Comparison of ENCODE assay signal across 13 mouse cellular contexts in the genomic region with DNA sequence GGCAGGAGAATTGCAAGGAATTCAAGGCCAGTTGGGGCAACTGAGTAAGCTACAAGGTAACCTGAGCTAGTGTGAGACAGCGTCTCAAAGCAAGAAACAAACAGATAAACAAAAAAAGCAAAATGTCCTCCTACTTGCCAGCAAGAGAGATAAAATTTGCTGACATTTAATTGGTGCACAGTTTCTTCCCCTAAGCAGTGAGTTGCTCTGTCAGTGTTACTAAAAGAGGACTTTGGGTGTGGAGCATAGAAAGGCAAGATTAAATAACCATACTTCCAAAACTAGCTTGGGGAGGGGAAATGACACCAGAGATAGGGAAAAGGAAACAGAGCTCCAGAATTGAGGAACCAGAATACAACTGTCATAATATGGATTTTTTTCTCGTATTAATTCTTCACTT. TPM values are rescaled to one million over a fixed set of nuclear protein-coding genes. Genes with fewer than 3 reads are reported as not detected.
DNase-seq lines count a peak whose midpoint lies in the region; ATAC-seq and TF ChIP-seq lines count a peak whose summit lies in the region.
"Had no signal": no experiment of that assay in that cellular context is flagged by ENCODE, and none has a peak within 500 bp of the region (broad histone marks: within the 10 kb centered on the region; RNA-seq: fewer than 3 reads in every experiment).

No protein-coding gene starts in this region.

- H3K36me3 ChIP-seq in heart, embryonic 14.5 days (ENCODE audit: control insufficient read depth, insufficient read depth, low read length), result peaks cover 9% of the 10 kb centered on the region; the same call in 1 of the 2 replicates
- no peaks in the 10 kb centered on the region for H3K36me3 ChIP-seq in lung, postnatal 0 days (ENCODE audit: insufficient read depth, low read length)
- peaks cover 20% of the 10 kb centered on the region for H3K36me3 ChIP-seq in liver, embryonic 12.5 days
- H3K36me3 ChIP-seq in stomach, embryonic 16.5 days (ENCODE audit: control insufficient read depth, insufficient read depth, low read length), result no peaks in the 10 kb centered on the region
- H3K36me3 ChIP-seq in forebrain, embryonic 14.5 days (ENCODE audit: control insufficient read depth, insufficient read depth, low read length), result no peaks in the 10 kb centered on the region
- H3K36me3 ChIP-seq: forebrain, embryonic 15.5 days; hindbrain, embryonic 15.5 days had no signal

- no peak for TF ChIP-seq CTCF in lung, postnatal 0 days (IDR thresholded peaks at IDR 0.05)

- WGBS in heart, embryonic 14.5 days, result 50% methylated on average over 2 of the region's 2 CpGs
- WGBS in lung, postnatal 0 days, result 36% methylated on average over 2 of the region's 2 CpGs
- 20% methylated on average over 2 of the region's 2 CpGs for WGBS in liver, embryonic 12.5 days (ENCODE audit: insufficient replicate concordance)
- WGBS in stomach, embryonic 16.5 days, result 56% methylated on average over 2 of the region's 2 CpGs
- WGBS in forebrain, embryonic 14.5 days, result 73% methylated on average over 2 of the region's 2 CpGs

- DNase-seq in heart, postnatal 10 days, result no peak
- no peak for DNase-seq in lung, postnatal 0 days (ENCODE audit: low spot score)
- DNase-seq in lung, postnatal 25 days (ENCODE audit: low spot score), result no peak
- DNase-seq in frontal cortex, postnatal 14 days (ENCODE audit: low spot score in 2 of 2), result no peak
- DNase-seq in forebrain, embryonic 14.5 days (ENCODE audit: low spot score), result no peak
- DNase-seq: cerebellum, adult 9-10 months; midbrain, embryonic 14.5 days had no signal

- H3K27me3 ChIP-seq in heart, embryonic 14.5 days (ENCODE audit: control insufficient read depth, insufficient read depth, low read length), result no peaks in the 10 kb centered on the region
- no peaks in the 10 kb centered on the region for H3K27me3 ChIP-seq in lung, postnatal 0 days (replicated peaks; ENCODE audit: insufficient read depth, low read length)
- no peaks in the 10 kb centered on the region for H3K27me3 ChIP-seq in liver, embryonic 12.5 days (replicated peaks)
- H3K27me3 ChIP-seq in stomach, embryonic 16.5 days (ENCODE audit: control insufficient read depth, insufficient read depth, low read length), result no peaks in the 10 kb centered on the region
- H3K27me3 ChIP-seq in forebrain, embryonic 14.5 days (replicated peaks; ENCODE audit: control insufficient read depth, insufficient read depth, low read length), result no peaks in the 10 kb centered on the region
- H3K27me3 ChIP-seq: forebrain, embryonic 15.5 days; hindbrain, embryonic 15.5 days had no signal

- no peak for TF ChIP-seq EP300 in lung, postnatal 0 days (IDR thresholded peaks at IDR 0.05)

- no peak for ATAC-seq in heart, embryonic 14.5 days (ENCODE audit: insufficient number of reproducible peaks, insufficient read depth, low FRiP score, low read depth)
- ATAC-seq in lung, postnatal 0 days, result no peak
- peak; percentile 16; the same call in 1 of the 2 replicates for ATAC-seq in liver, embryonic 12.5 days
- ATAC-seq in stomach, embryonic 16.5 days (ENCODE audit: insufficient read depth, low FRiP score), result no peak
- ATAC-seq in forebrain, embryonic 14.5 days, result no peak
- ATAC-seq: activated CD4-positive, CD25-positive, alpha-beta regulatory T cell, adult 4 months; forebrain, embryonic 15.5 days had no signal

- H3K9ac ChIP-seq in heart, embryonic 14.5 days (ENCODE audit: low read length), result no peak overlapping the region
- no peak overlapping the region for H3K9ac ChIP-seq in lung, postnatal 0 days (replicated peaks; ENCODE audit: low read depth)
- peak overlapping the region; percentile 79 for H3K9ac ChIP-seq in liver, embryonic 12.5 days
- H3K9ac ChIP-seq in stomach, embryonic 16.5 days (ENCODE audit: low read length), result no peak overlapping the region
- no peak overlapping the region for H3K9ac ChIP-seq in forebrain, embryonic 14.5 days (ENCODE audit: low read length)

- H3K4me1 ChIP-seq in heart, embryonic 14.5 days (ENCODE audit: control insufficient read depth in 2 of 2, insufficient read depth in 2 of 2, low read length in 2 of 2), result no peaks in the 10 kb centered on the region
- H3K4me1 ChIP-seq in lung, postnatal 0 days (ENCODE audit: insufficient read depth, low read depth, low read length), result no peaks in the 10 kb centered on the region
- peaks cover 23% of the 10 kb centered on the region for H3K4me1 ChIP-seq in liver, embryonic 12.5 days
- 0 out of 2 replicates have a peak, but pooled peaks cover 2% of the 10 kb centered on the region for H3K4me1 ChIP-seq in stomach, embryonic 16.5 days (ENCODE audit: control insufficient read depth, insufficient read depth, low read length)
- no peaks in the 10 kb centered on the region; the same call in 1 of the 2 replicates for H3K4me1 ChIP-seq in forebrain, embryonic 14.5 days (ENCODE audit: control insufficient read depth, insufficient read depth, low read length)
- H3K4me1 ChIP-seq: forebrain, embryonic 15.5 days; hindbrain, embryonic 15.5 days had no signal

- H3K9me3 ChIP-seq in heart, embryonic 14.5 days (ENCODE audit: control insufficient read depth, low read length), result no peaks in the 10 kb centered on the region
- no peaks in the 10 kb centered on the region for H3K9me3 ChIP-seq in lung, postnatal 0 days (ENCODE audit: low read length)
- H3K9me3 ChIP-seq in liver, embryonic 12.5 days (replicated peaks), result no peaks in the 10 kb centered on the region
- no peaks in the 10 kb centered on the region for H3K9me3 ChIP-seq in stomach, embryonic 16.5 days (replicated peaks; ENCODE audit: control insufficient read depth, low read length)
- no peaks in the 10 kb centered on the region for H3K9me3 ChIP-seq in forebrain, embryonic 14.5 days (replicated peaks; ENCODE audit: control insufficient read depth, low read length)
- H3K9me3 ChIP-seq: forebrain, embryonic 15.5 days; hindbrain, embryonic 15.5 days had no signal

- intact Hi-C loops in heart, postnatal 10 days (cut with DNase I), result loop anchor here (2.0 kb wide), 1 partner anchor 33 kb away; no protein-coding TSS in a partner anchor

- H3K4me3 ChIP-seq in heart, embryonic 14.5 days (ENCODE audit: control insufficient read depth in 1 of 2, insufficient read depth in 1 of 2, low read depth in 1 of 2, low read length in 2 of 2), result no peak overlapping the region; a peak in 1 of 4 replicates
- H3K4me3 ChIP-seq in lung, postnatal 0 days (ENCODE audit: low read depth, low read length), result no peak overlapping the region
- H3K4me3 ChIP-seq in liver, embryonic 12.5 days, result peak overlapping the region; percentile 68
- peak overlapping the region; percentile 16 for H3K4me3 ChIP-seq in stomach, embryonic 16.5 days (replicated peaks; ENCODE audit: low read length)
- no peak overlapping the region for H3K4me3 ChIP-seq in forebrain, embryonic 14.5 days (ENCODE audit: low read depth, low read length)

- H3K27ac ChIP-seq in heart, embryonic 14.5 days (replicated peaks in 1 of 2; ENCODE audit: control insufficient read depth in 1 of 2, insufficient read depth in 1 of 2, low read depth in 2 of 2, low read length in 2 of 2), result no peak overlapping the region
- H3K27ac ChIP-seq in lung, postnatal 0 days (ENCODE audit: low read length), result no peak overlapping the region
- peak overlapping the region; percentile 91 for H3K27ac ChIP-seq in liver, embryonic 12.5 days
- no peak overlapping the region for H3K27ac ChIP-seq in stomach, embryonic 16.5 days (ENCODE audit: low read length)
- no peak overlapping the region for H3K27ac ChIP-seq in forebrain, embryonic 14.5 days (ENCODE audit: low read depth, low read length)
- H3K27ac ChIP-seq: forebrain, embryonic 15.5 days; hindbrain, embryonic 15.5 days had no signal

- peak overlapping the region; percentile 58 for H3K4me2 ChIP-seq in heart, embryonic 14.5 days (ENCODE audit: low read length)
- H3K4me2 ChIP-seq in lung, postnatal 0 days (replicated peaks; ENCODE audit: low read depth, low read length), result 0 out of 2 replicates have a peak overlapping the region, but pooled peaks have one; percentile 47
- peak overlapping the region; percentile 67 for H3K4me2 ChIP-seq in liver, embryonic 12.5 days
- peak overlapping the region; percentile 59 for H3K4me2 ChIP-seq in stomach, embryonic 16.5 days (ENCODE audit: low read depth, low read length)
- no peak overlapping the region for H3K4me2 ChIP-seq in forebrain, embryonic 14.5 days (ENCODE audit: low read length)

RNA-seq across cellular contexts. Expression of gene Mpp1, which starts 1.3 kb away (rescaled TPM):
- polyA plus RNA-seq in heart, embryonic 14.5 days (2014; fragmentation: Nextera tagmentation; extraction: Ambion mirVana), result 28.9 and 31.5 TPM in 2 replicates
- total RNA-seq in heart, postnatal 10 days (2021), result 10 to 100 TPM; 20.0 to 22.2 TPM
- 48.8 and 57.0 TPM in 2 replicates for polyA plus RNA-seq in lung, postnatal 0 days (2015; fragmentation: Nextera tagmentation; extraction: Ambion mirVana)
- polyA plus RNA-seq in liver, embryonic 12.5 days (2016; fragmentation: Nextera tagmentation; extraction: Ambion mirVana), result 78.0 and 81.0 TPM in 2 replicates
- 89.1 and 89.9 TPM in 2 replicates for polyA plus RNA-seq in stomach, embryonic 16.5 days (2015; fragmentation: Nextera tagmentation; extraction: Ambion mirVana)
- 17.6 and 21.5 TPM in 2 replicates for polyA plus RNA-seq in forebrain, embryonic 14.5 days (2014; fragmentation: Nextera tagmentation; extraction: Ambion mirVana)

RNA-seq across cellular contexts. Expression of gene Dkc1, which starts 33.8 kb away (rescaled TPM):
- polyA plus RNA-seq in heart, embryonic 14.5 days (2014; fragmentation: Nextera tagmentation; extraction: Ambion mirVana), result 62.4 and 70.2 TPM in 2 replicates
- total RNA-seq in heart, postnatal 10 days (2021), result 10 to 100 TPM; 20.7 to 25.9 TPM
- 28.8 and 31.6 TPM in 2 replicates for polyA plus RNA-seq in lung, postnatal 0 days (2015; fragmentation: Nextera tagmentation; extraction: Ambion mirVana)
- 160 TPM in 2 replicates for polyA plus RNA-seq in liver, embryonic 12.5 days (2016; fragmentation: Nextera tagmentation; extraction: Ambion mirVana)
- polyA plus RNA-seq in stomach, embryonic 16.5 days (2015; fragmentation: Nextera tagmentation; extraction: Ambion mirVana), result 98.7 and 111 TPM in 2 replicates
- polyA plus RNA-seq in forebrain, embryonic 14.5 days (2014; fragmentation: Nextera tagmentation; extraction: Ambion mirVana), result 62.7 and 68.4 TPM in 2 replicates

RNA-seq across cellular contexts. Expression of gene Smim9, which starts 34.1 kb away (rescaled TPM):
- not detected in 2 replicates for polyA plus RNA-seq in heart, embryonic 14.5 days (2014; fragmentation: Nextera tagmentation; extraction: Ambion mirVana)
- not detected for total RNA-seq in heart, postnatal 10 days (2021)
- polyA plus RNA-seq in lung, postnatal 0 days (2015; fragmentation: Nextera tagmentation; extraction: Ambion mirVana), result not detected in 2 replicates
- polyA plus RNA-seq in liver, embryonic 12.5 days (2016; fragmentation: Nextera tagmentation; extraction: Ambion mirVana), result not detected in 2 replicates
- polyA plus RNA-seq in stomach, embryonic 16.5 days (2015; fragmentation: Nextera tagmentation; extraction: Ambion mirVana), result not detected in 2 replicates
- polyA plus RNA-seq in forebrain, embryonic 14.5 days (2014; fragmentation: Nextera tagmentation; extraction: Ambion mirVana), result not detected in 2 replicates
- polyA plus RNA-seq: activated CD4-positive, CD25-positive, alpha-beta regulatory T cell, adult 4 months; forebrain, embryonic 15.5 days; hindbrain, embryonic 15.5 days; midbrain, embryonic 14.5 days had no signal

RNA-seq across cellular contexts. Expression of gene Gab3, which starts 44.2 kb away (rescaled TPM):
- polyA plus RNA-seq in heart, embryonic 14.5 days (2014; fragmentation: Nextera tagmentation; extraction: Ambion mirVana), result 3.3 TPM in 2 replicates
- total RNA-seq in heart, postnatal 10 days (2021), result 1 to 10 TPM; 2.6 to 2.9 TPM
- 5.0 and 5.2 TPM in 2 replicates for polyA plus RNA-seq in lung, postnatal 0 days (2015; fragmentation: Nextera tagmentation; extraction: Ambion mirVana)
- 1.0 and 1.4 TPM in 2 replicates for polyA plus RNA-seq in liver, embryonic 12.5 days (2016; fragmentation: Nextera tagmentation; extraction: Ambion mirVana)
- 3.4 TPM in 2 replicates for polyA plus RNA-seq in stomach, embryonic 16.5 days (2015; fragmentation: Nextera tagmentation; extraction: Ambion mirVana)
- 0.84 and 1.0 TPM in 2 replicates for polyA plus RNA-seq in forebrain, embryonic 14.5 days (2014; fragmentation: Nextera tagmentation; extraction: Ambion mirVana)

Comparison
In these comparisons a context has a peak if more than half of its experiments do, and no peak if none do; other contexts are left out.
1. H3K4me3 ChIP-seq: peak in liver, embryonic 12.5 days (single experiment) and stomach, embryonic 16.5 days (single experiment); none in heart, embryonic 14.5 days (0 of 2), lung, postnatal 0 days (single experiment) and forebrain, embryonic 14.5 days (single experiment).